Mouse (Mus musculus) limb, embryonic 13.5 days (tissue): Measurements from ENCODE around the gene Cd46. TPM values are rescaled to one million over a fixed set of nuclear protein-coding genes. Genes with fewer than 3 reads are reported as not detected.

Source experiments
- ATAC-seq: fragments of 200-750 bp; cut with Nextera tagmentation; 2 replicates; pipeline ENCODE4 v1.8.0; 2017; ENCODE audit warnings: low read depth, moderate number of reproducible peaks, moderate TSS enrichment; ENCODE audit not compliant: low FRiP score
- H3K27ac ChIP-seq: fragments of 300-500 bp; sonication (generic); 2 replicates; pipeline ENCODE4 v1.5.1; 2015; ENCODE audit warnings: inconsistent platforms, mild to moderate bottlenecking, moderate library complexity
- H3K27me3 ChIP-seq: fragments of 300-500 bp; sonication (generic); 2 replicates; pipeline ENCODE4 v1.6.1; 2015; ENCODE audit warnings: mild to moderate bottlenecking, inconsistent platforms
- H3K36me3 ChIP-seq: fragments of 300-500 bp; sonication (generic); 2 replicates; pipeline ENCODE4 v1.6.1; 2015; ENCODE audit warnings: inconsistent platforms, mild to moderate bottlenecking, moderate library complexity
- H3K4me1 ChIP-seq: fragments of 300-500 bp; sonication (generic); 2 replicates; pipeline ENCODE4 v1.6.1; 2015; ENCODE audit warnings: inconsistent platforms
- H3K4me2 ChIP-seq: fragments of 300-500 bp; sonication (generic); replicated peaks from 2 replicates; pipeline ENCODE4 v1.6.1; 2015; ENCODE audit warnings: inconsistent platforms, mild to moderate bottlenecking, moderate library complexity
- H3K4me3 ChIP-seq: fragments of 300-500 bp; sonication (generic); 2 replicates; pipeline ENCODE4 v1.5.1; 2015; ENCODE audit warnings: moderate library complexity, mild to moderate bottlenecking, inconsistent platforms
- H3K9ac ChIP-seq: fragments of 300-500 bp; sonication (generic); 2 replicates; pipeline ENCODE4 v1.6.1; 2015; ENCODE audit warnings: mild to moderate bottlenecking, inconsistent platforms
- H3K9me3 ChIP-seq: fragments of 300-500 bp; sonication (generic); 2 replicates; pipeline ENCODE4 v1.6.1; 2016; ENCODE audit warnings: inconsistent platforms
- WGBS: fragments of 180-500 bp; shearing (Covaris S2); methylation state at CpG from one replicate; pipeline ENCODE4 v1.1.7; 2015; 5-methylcytosine and 5-hydroxymethylcytosine counted together
- polyA plus RNA-seq: library from polyadenylated mRNA; unstranded; fragments of >200 nt; fragmentation: Nextera tagmentation; extraction: Ambion mirVana; gene quantifications from 2 replicates; pipeline ENCODE4 v1.2.1, GENCODE M21; 2015

Gene Cd46
- 1.0 and 1.4 TPM in 2 replicates for polyA plus RNA-seq

GRCm38 (mm10) chr1:195092220-195092720 lies at the start of gene Cd46:
Gene Cd46 (minus strand): TSS chr1:195092249.
- H3K27me3 ChIP-seq: no peaks in the 10 kb centered on the region
- peak within 1 kb of the TSS; percentile 46 for H3K4me3 ChIP-seq
- H3K9ac ChIP-seq: peak within 1 kb of the TSS; percentile 55
- 3% methylated on average over 14 of the region's 14 CpGs for WGBS
- peaks cover 10% of the 10 kb centered on the region for H3K36me3 ChIP-seq
- H3K9me3 ChIP-seq: no peaks in the 10 kb centered on the region
- peak within 1 kb of the TSS; percentile 73 for H3K4me2 ChIP-seq
- peak; percentile 97 for ATAC-seq
- H3K4me1 ChIP-seq: peaks cover 8% of the 10 kb centered on the region
- no peak within 1 kb of the TSS; the same call in 1 of the 2 replicates for H3K27ac ChIP-seq

- ATAC-seq: no peak
Observed at GRCm38 (mm10) chr1:195132070-195132469, 40.0 kb upstream of the Cd46 start.

DNA sequence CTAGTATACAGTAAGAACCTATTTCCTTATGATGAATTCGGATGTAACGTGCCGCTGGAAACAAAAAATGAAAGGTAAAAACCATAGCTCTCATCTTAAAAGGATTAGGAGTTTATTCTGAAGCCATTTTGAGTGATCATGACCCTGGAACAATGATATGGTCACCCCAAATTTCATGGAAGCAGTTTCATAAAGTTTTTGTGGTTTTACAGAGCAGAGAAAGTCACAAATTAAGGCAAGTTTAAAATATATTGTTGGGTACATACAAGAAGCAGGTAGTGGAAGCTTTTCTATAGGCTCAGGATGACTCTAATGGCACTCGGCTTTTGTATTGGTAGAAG lies 39.6 kb upstream of the Cd46 start:
- Histone ChIP-seq H3K27ac (peak overlapping the region; percentile 97; the same call in 1 of the 2 replicates), H3K4me3 (peak overlapping the region; percentile 62), H3K9ac (peak overlapping the region; percentile 81), H3K4me1 (peaks cover 3% of the 10 kb centered on the region; the same call in 1 of the 2 replicates), H3K4me2 (peak overlapping the region; percentile 63), H3K27me3 (no peaks in the 10 kb centered on the region), H3K36me3 (peaks cover 12% of the 10 kb centered on the region), H3K9me3 (no peaks in the 10 kb centered on the region)
- WGBS: 29% methylated on average over 4 of the region's 4 CpGs
- ATAC-seq: no peak

More at GRCm38 (mm10) chr1:195132070-195132469, 40.0 kb upstream of the Cd46 start:
- Histone ChIP-seq H3K4me1 (peaks cover 3% of the 10 kb centered on the region; the same call in 1 of the 2 replicates), H3K36me3 (peaks cover 9% of the 10 kb centered on the region), H3K4me2 (peak overlapping the region; percentile 63), H3K27ac (no peak overlapping the region), H3K27me3 (no peaks in the 10 kb centered on the region), H3K9ac (no peak overlapping the region), H3K4me3 (peak overlapping the region; percentile 62), H3K9me3 (no peaks in the 10 kb centered on the region)
- WGBS: 54% methylated on average over 3 of the region's 3 CpGs

GRCm38 (mm10) chr1:195130953-195131674 lies 39.1 kb upstream of the Cd46 start, which contains the start of gene Cr1l:
Gene Cr1l (minus strand): TSS chr1:195131586.
- peak within 1 kb of the TSS; percentile 81 for H3K9ac ChIP-seq
- peak within 1 kb of the TSS; percentile 62 for H3K4me3 ChIP-seq
- peaks cover 13% of the 10 kb centered on the region for H3K36me3 ChIP-seq
- H3K9me3 ChIP-seq: no peaks in the 10 kb centered on the region
- H3K27ac ChIP-seq: peak within 1 kb of the TSS; percentile 97
- H3K4me1 ChIP-seq: peaks cover 3% of the 10 kb centered on the region; the same call in 1 of the 2 replicates
- no peaks in the 10 kb centered on the region for H3K27me3 ChIP-seq
- ATAC-seq: peak; percentile 99
- H3K4me2 ChIP-seq: peak within 1 kb of the TSS; percentile 63
- under 1% methylated on average over 31 of the region's 31 CpGs for WGBS

DNA sequence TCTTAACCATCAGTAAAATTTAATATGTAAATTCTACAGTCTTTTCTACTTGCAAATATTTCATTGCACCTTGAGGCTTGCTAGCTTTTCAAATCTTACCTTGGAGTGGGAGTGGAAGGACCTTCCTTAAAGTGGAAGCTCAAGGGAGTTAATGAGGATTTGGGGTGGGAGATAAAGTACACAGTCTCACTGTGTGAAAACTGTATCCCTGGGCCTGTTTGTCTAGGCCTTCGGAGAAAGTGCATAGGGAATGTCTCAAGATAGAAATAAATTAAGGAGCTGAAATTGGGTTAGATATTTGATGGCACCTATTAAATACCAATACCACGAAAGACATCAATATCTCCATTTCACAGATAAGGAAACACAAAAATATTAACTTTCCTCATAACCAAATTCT lies 38.4 kb upstream of the Cd46 start:
- no peak for ATAC-seq
- H3K27ac ChIP-seq: peak overlapping the region; percentile 97; the same call in 1 of the 2 replicates
- WGBS: 18% methylated on average over 2 of the region's 2 CpGs

GRCm38 (mm10) chr1:195129867-195130266 lies 37.8 kb upstream of the Cd46 start:
- H3K4me1 ChIP-seq: peaks cover 3% of the 10 kb centered on the region; the same call in 1 of the 2 replicates
- peaks cover 20% of the 10 kb centered on the region for H3K36me3 ChIP-seq
- WGBS: 84% methylated on average over 1 of the region's 1 CpGs
- H3K27me3 ChIP-seq: no peaks in the 10 kb centered on the region
- ATAC-seq: no peak
- H3K27ac ChIP-seq: no peak overlapping the region
- H3K4me2 ChIP-seq: peak overlapping the region; percentile 35
- no peak overlapping the region for H3K4me3 ChIP-seq
- no peaks in the 10 kb centered on the region for H3K9me3 ChIP-seq
- H3K9ac ChIP-seq: no peak overlapping the region

More for the DNA sequence above, 38.4 kb upstream of the Cd46 start:
- Histone ChIP-seq H3K4me3 (peak overlapping the region; percentile 62), H3K4me2 (peak overlapping the region; percentile 63), H3K36me3 (peaks cover 16% of the 10 kb centered on the region), H3K9ac (peak overlapping the region; percentile 81), H3K27me3 (no peaks in the 10 kb centered on the region), H3K4me1 (peaks cover 3% of the 10 kb centered on the region; the same call in 1 of the 2 replicates), H3K9me3 (no peaks in the 10 kb centered on the region)

DNA sequence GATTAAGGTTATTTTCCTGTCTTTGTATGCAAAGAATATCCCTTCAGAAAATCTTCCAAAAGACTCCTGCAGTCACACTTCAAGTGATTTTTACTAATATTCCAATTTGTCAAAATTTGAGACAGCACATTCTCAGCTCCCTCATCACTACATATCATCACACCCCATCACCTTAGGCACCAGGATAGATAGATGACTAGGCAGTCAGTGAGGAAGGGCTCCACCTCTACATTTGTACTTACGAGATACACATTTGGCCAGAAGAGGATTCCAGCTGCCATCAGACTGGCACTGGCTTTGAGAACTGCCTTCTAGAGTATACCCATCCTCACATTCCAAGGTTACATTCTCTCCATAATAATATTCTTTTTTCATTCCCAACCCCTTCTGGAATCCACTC lies 22.4 kb upstream of the Cd46 start:
- Histone ChIP-seq H3K4me3 (no peak overlapping the region), H3K4me1 (no peaks in the 10 kb centered on the region), H3K27ac (no peak overlapping the region), H3K4me2 (no peak overlapping the region), H3K9ac (no peak overlapping the region), H3K9me3 (no peaks in the 10 kb centered on the region), H3K27me3 (no peaks in the 10 kb centered on the region), H3K36me3 (peaks cover 55% of the 10 kb centered on the region)
- no peak for ATAC-seq
- 97% methylated on average over 1 of the region's 1 CpGs for WGBS

DNA sequence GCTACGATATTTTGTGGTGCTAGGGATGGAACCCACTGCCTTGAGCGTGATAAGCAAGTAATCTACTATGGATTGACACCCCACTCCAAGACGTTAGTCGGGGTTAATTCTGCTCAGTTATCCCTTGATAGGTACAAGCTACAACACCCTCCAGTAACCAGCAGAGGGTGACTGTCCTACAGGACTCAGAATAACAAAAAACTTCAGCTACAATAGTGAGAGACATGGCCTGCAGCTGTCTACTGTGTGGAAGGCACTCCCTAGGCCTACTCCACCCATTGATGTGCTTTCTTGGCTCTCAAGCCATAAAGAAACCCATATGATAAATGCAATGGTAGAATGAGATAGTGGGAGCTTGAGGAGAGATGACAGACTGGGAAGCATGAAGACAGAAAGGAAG lies 21.6 kb upstream of the Cd46 start:
- WGBS: 83% methylated on average over 4 of the region's 4 CpGs
- no peaks in the 10 kb centered on the region for H3K4me1 ChIP-seq
- ATAC-seq: no peak
- H3K9ac ChIP-seq: no peak overlapping the region
- no peaks in the 10 kb centered on the region for H3K27me3 ChIP-seq
- no peak overlapping the region for H3K27ac ChIP-seq
- H3K4me2 ChIP-seq: no peak overlapping the region
- no peaks in the 10 kb centered on the region for H3K9me3 ChIP-seq
- H3K4me3 ChIP-seq: no peak overlapping the region
- peaks cover 58% of the 10 kb centered on the region for H3K36me3 ChIP-seq

DNA sequence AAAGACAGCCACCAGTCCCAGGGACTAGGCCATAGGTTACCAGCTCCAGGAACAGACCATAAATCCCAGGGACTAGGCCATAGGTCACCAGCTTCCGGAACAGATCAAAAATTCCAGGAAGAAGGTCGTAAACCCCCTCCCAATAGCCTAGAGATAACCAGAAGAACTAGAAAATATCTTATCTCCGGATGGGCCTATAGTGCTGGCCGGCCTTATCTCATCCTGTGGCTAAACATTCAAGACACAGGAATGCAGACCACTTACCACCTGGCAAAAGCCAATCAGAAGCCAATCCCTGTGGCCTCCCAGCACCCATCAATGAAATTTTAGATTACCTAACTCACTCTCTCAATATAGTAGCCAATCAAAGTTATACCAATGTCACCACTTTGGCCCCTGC lies 8.6 kb upstream of the Cd46 start:
- H3K4me2 ChIP-seq: no peak overlapping the region
- no peaks in the 10 kb centered on the region for H3K4me1 ChIP-seq
- WGBS: 67% methylated on average over 4 of the region's 4 CpGs
- peaks cover 65% of the 10 kb centered on the region for H3K36me3 ChIP-seq
- H3K27me3 ChIP-seq: no peaks in the 10 kb centered on the region
- no peak overlapping the region for H3K4me3 ChIP-seq
- H3K9me3 ChIP-seq: no peaks in the 10 kb centered on the region
- ATAC-seq: no peak
- no peak overlapping the region for H3K9ac ChIP-seq
- no peak overlapping the region for H3K27ac ChIP-seq

- Histone ChIP-seq H3K9me3 (no peaks in the 10 kb centered on the region), H3K4me2 (no peak overlapping the region), H3K4me1 (no peaks in the 10 kb centered on the region), H3K27me3 (no peaks in the 10 kb centered on the region), H3K9ac (no peak overlapping the region), H3K36me3 (peaks cover 45% of the 10 kb centered on the region), H3K27ac (no peak overlapping the region), H3K4me3 (no peak overlapping the region)
- ATAC-seq: no peak
- 97% methylated on average over 1 of the region's 1 CpGs for WGBS
Observed at GRCm38 (mm10) chr1:195098004-195098403, 6.0 kb upstream of the Cd46 start.

DNA sequence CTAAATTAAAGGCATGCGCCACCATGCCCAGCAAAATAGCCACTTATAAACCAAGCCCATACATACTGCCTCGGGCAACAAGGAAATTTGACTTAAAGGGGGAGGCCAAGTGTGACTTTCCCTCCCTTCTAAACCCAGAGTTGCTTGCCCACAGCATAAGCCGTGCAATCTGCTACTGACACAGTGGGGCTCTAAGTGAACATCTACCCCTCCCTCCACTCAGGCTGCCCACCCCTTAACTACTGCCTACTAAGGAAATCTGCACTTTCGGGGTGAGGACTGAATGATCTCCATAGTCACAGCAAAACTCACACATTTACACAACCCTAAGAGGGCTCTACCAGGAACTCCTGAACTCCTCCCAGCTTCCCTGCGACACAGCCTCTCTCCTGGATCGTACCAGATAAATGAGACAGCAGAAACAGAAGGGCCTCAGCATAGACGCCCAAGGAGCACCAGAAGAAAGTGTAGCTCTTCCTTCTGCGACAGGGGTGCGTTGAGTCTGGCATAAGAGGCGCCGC lies 290 bp downstream of the Cd46 start:
- Histone ChIP-seq H3K36me3 (peaks cover 5% of the 10 kb centered on the region), H3K9ac (peak overlapping the region; percentile 55)
- peak; percentile 70; the same call in 1 of the 2 replicates for ATAC-seq

DNA sequence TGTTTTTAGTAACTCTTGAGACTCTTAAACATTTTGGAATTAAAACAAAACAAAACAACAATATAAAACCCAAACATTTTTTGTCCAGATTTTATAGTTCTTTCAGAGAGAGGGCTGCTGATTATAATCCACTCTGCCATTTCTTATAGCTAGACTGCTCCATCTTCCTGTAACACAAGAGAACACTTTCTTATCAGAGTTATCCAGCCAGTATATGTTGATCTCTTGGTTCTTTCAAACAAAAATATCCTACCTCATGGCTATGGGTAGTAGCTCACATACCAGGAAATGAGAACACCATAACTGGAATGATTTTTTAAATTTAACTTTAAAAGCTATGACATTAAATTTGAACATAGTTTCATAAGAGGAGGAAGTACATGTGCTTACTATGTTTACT lies 9.9 kb downstream of the Cd46 start:
- H3K4me3 ChIP-seq: no peak overlapping the region
- H3K4me2 ChIP-seq: no peak overlapping the region
- no peaks in the 10 kb centered on the region for H3K9me3 ChIP-seq
- H3K36me3 ChIP-seq: no peaks in the 10 kb centered on the region
- ATAC-seq: no peak
- H3K27me3 ChIP-seq: no peaks in the 10 kb centered on the region
- no peak overlapping the region for H3K9ac ChIP-seq
- no peaks in the 10 kb centered on the region for H3K4me1 ChIP-seq
- H3K27ac ChIP-seq: no peak overlapping the region

More for the DNA sequence above, 290 bp downstream of the Cd46 start:
- Histone ChIP-seq H3K9me3 (no peaks in the 10 kb centered on the region), H3K4me3 (peak overlapping the region; percentile 46), H3K4me2 (peak overlapping the region; percentile 73), H3K27ac (no peak overlapping the region), H3K4me1 (peaks cover 8% of the 10 kb centered on the region), H3K27me3 (no peaks in the 10 kb centered on the region)
- 17% methylated on average over 11 of the region's 11 CpGs for WGBS
